Mouse (Mus musculus): Measurements from ENCODE around the gene Sumo1. TPM values are rescaled to one million over a fixed set of nuclear protein-coding genes. Genes with fewer than 3 reads are reported as not detected.
A peak's percentile ranks its signal among the peaks of the same experiment; 100 is the strongest.
"Not testable (repeated sequence)": the region's sequence is repeated elsewhere in the genome, so short reads cannot be mapped to it uniquely, and the experiment has no call there.

Gene Sumo1
- polyA plus RNA-seq, 1 experiment from 2014 or later, result 445 TPM

DNA sequence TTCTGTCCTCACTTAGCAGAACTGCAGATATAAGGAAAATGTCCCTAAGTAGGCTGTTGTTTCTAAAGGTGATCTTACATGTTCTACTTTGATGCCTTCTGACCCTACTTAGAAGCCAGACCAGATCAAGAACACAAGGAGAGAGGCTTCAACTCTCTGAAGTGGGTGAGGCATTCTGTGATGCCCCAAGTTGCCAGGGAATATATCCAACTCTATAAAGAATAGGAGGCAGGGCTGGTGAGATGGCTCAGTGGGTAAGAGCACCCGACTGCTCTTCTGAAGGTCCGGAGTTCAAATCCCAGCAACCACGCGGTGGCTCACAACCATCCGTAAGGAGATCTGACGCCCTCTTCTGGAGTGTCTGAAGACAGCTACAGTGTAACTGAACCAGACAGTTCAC lies 40.3 kb downstream of the Sumo1 start:
- not testable (repeated sequence) for H3K27ac ChIP-seq; H3K9me3 ChIP-seq; H3K4me2 ChIP-seq (replicated peaks); H3K4me3 ChIP-seq; H3K27me3 ChIP-seq (replicated peaks); ATAC-seq (ENCODE audit: low FRiP score, low read depth); H3K9ac ChIP-seq; H3K4me1 ChIP-seq; H3K36me3 ChIP-seq
- WGBS, result 90% methylated on average over 6 of the region's 6 CpGs

DNA sequence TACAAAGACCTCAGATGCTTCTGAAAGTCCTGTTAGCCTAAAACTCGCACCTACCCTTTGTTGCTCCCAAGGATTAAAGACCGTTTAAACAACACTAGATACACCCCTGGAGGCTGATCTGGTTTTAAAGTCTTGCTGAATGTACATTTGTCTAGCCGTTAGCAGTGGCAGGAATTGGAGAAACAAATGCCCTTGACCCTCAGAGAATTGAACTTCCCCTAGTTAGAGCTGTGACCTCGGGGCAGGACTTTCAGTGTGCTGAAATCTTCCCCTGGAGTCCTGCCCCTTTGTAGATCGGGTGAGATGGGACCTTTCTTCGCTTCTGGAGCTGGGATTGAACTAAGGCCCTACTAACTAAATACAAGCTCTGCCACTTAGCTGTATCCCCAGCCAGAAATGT lies 41.4 kb downstream of the Sumo1 start:
- Histone ChIP-seq H3K27ac (no peak overlapping the region), H3K9ac (no peak overlapping the region), H3K4me1 (no peaks in the 10 kb centered on the region), H3K9me3 (no peaks in the 10 kb centered on the region), H3K36me3 (no peaks in the 10 kb centered on the region), H3K4me3 (no peak overlapping the region), H3K27me3 (replicated peaks) (no peaks in the 10 kb centered on the region), H3K4me2 (replicated peaks) (no peak overlapping the region)
- 61% methylated on average over 6 of the region's 6 CpGs for WGBS
- no peak for ATAC-seq (ENCODE audit: low FRiP score, low read depth)

DNA sequence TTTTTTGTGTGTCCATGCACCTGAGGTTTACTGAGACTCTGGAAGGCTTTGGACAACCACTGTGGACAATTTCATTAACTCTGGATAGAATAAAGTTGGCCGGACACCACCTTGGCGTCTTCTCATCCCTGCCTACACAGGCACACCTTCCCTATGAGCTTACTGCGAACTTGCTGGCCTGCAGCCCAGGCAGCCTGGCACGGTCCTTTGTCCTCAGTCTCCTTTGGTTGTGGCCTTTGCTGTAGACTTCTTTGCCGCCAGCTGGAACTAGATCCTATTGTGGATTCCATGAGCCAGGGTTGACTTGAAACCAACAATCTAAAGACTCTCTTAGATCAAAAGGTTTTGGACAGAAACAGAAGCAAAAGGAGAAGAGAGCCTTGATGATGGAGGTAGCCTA lies 45.2 kb downstream of the Sumo1 start:
- Histone ChIP-seq H3K27ac (no peak overlapping the region), H3K4me3 (no peak overlapping the region), H3K4me1 (no peaks in the 10 kb centered on the region), H3K27me3 (replicated peaks) (no peaks in the 10 kb centered on the region), H3K9me3 (no peaks in the 10 kb centered on the region), H3K36me3 (no peaks in the 10 kb centered on the region), H3K4me2 (replicated peaks) (no peak overlapping the region), H3K9ac (no peak overlapping the region)
- ATAC-seq (ENCODE audit: low FRiP score, low read depth), result no peak
- WGBS, result 86% methylated on average over 5 of the region's 5 CpGs

DNA sequence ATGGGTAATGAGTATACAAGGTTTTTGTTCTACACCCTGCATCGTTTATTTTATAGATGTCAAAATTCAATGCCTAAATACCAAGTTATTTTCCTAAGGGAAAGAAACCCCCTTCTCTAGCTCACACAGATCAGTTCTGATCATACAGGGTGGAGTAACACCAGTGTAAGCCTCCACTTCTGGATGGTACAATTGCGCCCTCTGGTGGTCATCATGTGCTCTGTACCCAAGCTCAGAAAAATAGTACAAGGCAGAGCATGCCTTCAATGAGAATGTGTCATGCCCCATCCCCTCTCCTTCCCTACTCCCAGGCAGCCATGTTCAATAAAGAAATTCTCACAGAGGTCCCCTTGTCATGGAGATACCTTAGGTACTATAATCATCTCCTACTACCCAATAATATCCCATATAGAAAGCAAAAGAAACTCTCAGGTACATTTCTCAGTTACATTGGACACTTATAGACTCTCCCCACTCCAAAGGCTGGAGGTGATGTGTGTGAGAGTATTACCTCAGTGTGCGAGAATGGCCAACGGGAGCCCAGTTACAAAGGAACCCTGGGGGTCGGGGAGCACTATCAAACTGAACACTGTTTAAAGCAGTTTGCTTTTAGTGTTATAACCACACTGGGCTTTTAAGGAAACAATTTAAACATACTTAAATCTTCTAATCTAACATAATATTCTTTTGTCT lies 47.2 kb downstream of the Sumo1 start:
- H3K4me1 ChIP-seq, result no peaks in the 10 kb centered on the region
- peak; percentile 79 for ATAC-seq (ENCODE audit: low FRiP score, low read depth)
- no peaks in the 10 kb centered on the region for H3K36me3 ChIP-seq
- no peak overlapping the region for H3K27ac ChIP-seq
- H3K9me3 ChIP-seq, result no peaks in the 10 kb centered on the region
- no peak overlapping the region for H3K4me2 ChIP-seq (replicated peaks)
- 33% methylated on average over 5 of the region's 5 CpGs for WGBS
- H3K27me3 ChIP-seq (replicated peaks), result no peaks in the 10 kb centered on the region
- no peak overlapping the region for H3K4me3 ChIP-seq
- no peak overlapping the region for H3K9ac ChIP-seq

DNA sequence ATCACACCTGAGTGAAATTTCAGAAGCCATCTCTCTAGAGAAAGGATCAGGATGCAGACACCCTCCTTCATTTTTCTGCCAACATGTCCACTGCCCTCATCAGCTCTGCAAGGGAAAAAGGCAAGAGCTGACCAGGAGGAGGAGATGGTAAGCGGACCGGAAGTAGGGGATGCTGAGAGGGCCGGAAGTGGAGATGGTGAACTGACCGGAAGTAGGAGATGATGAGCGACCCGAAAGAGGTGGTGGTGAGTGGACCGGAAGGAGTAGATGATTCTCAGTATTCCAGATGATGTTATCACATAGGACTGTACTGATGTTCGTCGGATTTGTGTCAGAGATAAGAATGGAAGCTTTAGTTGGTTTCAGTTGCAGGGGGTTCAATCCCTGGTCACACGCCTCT lies 51.4 kb downstream of the Sumo1 start:
- 87% methylated on average over 10 of the region's 10 CpGs for WGBS
- no peaks in the 10 kb centered on the region for H3K4me1 ChIP-seq
- no peaks in the 10 kb centered on the region for H3K9me3 ChIP-seq
- H3K9ac ChIP-seq, result no peak overlapping the region
- ATAC-seq (ENCODE audit: low FRiP score, low read depth), result no peak
- H3K4me3 ChIP-seq, result no peak overlapping the region
- no peaks in the 10 kb centered on the region for H3K27me3 ChIP-seq (replicated peaks)
- no peak overlapping the region for H3K27ac ChIP-seq
- no peak overlapping the region for H3K4me2 ChIP-seq (replicated peaks)
- H3K36me3 ChIP-seq, result no peaks in the 10 kb centered on the region

DNA sequence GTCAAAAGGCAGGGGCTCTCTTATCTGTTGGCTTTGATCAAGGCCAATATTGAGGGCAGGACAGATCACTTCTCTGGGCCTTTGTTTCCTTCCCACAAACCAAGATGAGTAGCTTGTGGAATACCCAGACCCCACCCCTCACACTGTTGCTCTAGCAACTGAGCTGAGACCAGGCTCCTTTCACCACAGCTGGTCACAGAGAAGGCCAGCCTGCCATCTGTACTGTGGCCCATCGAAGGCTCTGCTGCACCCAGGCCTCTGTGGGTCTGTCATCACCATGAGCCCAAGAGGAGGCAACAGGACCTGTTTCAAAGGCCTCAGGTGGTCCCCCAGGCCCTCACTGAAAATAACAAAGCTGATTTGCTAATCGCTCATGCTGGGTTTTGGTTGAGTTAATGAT lies 55.6 kb downstream of the Sumo1 start:
- 88% methylated on average over 2 of the region's 2 CpGs for WGBS
- Histone ChIP-seq H3K27me3 (replicated peaks) (no peaks in the 10 kb centered on the region), H3K36me3 (no peaks in the 10 kb centered on the region), H3K27ac (no peak overlapping the region), H3K9ac (no peak overlapping the region), H3K4me1 (no peaks in the 10 kb centered on the region), H3K4me3 (no peak overlapping the region), H3K4me2 (replicated peaks) (no peak overlapping the region), H3K9me3 (no peaks in the 10 kb centered on the region)
- ATAC-seq (ENCODE audit: low FRiP score, low read depth), result no peak

DNA sequence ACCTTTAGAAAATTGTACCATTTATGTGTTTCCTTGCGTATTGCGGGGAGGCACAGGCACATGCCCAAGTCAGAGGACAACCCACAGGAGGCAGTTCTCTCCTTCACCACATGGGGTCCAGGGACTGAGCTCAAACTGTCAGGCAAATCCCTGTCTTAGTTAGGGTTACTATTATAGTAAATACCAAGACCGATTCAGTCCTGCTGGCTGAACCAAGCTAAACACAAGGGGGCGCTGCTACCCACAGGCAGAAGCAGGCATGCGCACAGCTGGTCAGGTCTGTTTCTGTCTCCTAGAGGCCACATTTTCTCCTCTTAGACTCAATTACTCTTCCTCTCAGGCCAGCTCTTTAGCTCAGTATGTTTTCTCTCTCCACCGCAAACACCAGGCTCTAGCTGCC lies 56.8 kb downstream of the Sumo1 start:
- no peak overlapping the region for H3K4me2 ChIP-seq (replicated peaks)
- H3K4me3 ChIP-seq, result no peak overlapping the region
- 47% methylated on average over 6 of the region's 6 CpGs for WGBS
- H3K9ac ChIP-seq, result no peak overlapping the region
- no peaks in the 10 kb centered on the region for H3K9me3 ChIP-seq
- H3K27ac ChIP-seq, result no peak overlapping the region
- H3K36me3 ChIP-seq, result no peaks in the 10 kb centered on the region
- H3K4me1 ChIP-seq, result no peaks in the 10 kb centered on the region
- no peaks in the 10 kb centered on the region for H3K27me3 ChIP-seq (replicated peaks)
- no peak for ATAC-seq (ENCODE audit: low FRiP score, low read depth)

DNA sequence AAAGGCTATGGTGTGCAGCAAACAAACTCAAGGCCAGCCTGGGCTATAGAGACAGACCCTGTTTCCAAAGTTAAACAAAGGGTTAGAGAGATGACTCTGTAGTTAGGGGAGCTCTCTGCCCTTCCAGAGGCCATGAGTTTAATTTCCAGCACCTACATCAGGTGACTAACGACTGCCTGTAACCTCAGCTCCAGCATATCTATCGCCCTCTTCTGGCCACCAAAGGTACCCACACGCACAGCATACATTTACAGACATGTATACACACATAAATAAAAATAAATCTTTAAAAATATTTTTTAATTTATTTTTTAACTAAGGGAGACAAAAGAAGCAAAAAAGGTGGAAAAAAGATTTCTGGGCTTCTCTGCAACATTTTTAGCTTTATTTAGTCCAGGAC lies 59.7 kb downstream of the Sumo1 start:
- no peak overlapping the region for H3K27ac ChIP-seq
- no peaks in the 10 kb centered on the region for H3K9me3 ChIP-seq
- 91% methylated on average over 3 of the region's 3 CpGs for WGBS
- H3K4me2 ChIP-seq (replicated peaks), result no peak overlapping the region
- no peak for ATAC-seq (ENCODE audit: low FRiP score, low read depth)
- no peak overlapping the region for H3K9ac ChIP-seq
- no peaks in the 10 kb centered on the region for H3K27me3 ChIP-seq (replicated peaks)
- H3K4me3 ChIP-seq, result no peak overlapping the region
- H3K4me1 ChIP-seq, result no peaks in the 10 kb centered on the region
- H3K36me3 ChIP-seq, result no peaks in the 10 kb centered on the region

DNA sequence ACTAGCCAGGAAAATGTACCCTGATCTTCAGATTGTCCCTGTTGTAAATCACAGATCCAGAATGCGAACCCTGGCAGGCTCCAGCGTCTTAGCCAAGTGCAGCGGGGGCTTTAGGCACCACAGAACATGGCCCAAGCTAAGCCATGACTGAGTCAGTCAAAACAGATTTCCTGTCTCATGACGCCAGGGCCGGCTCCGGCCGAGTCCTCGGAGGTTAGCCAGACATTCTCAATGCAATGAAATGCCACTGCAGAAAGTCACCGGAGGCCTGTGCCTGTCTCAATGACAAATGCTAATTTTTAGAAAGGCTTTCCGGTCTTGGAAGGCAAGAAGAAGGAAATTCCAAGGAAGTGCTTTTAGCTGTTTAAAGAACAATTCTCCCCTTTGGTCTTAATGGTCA lies 60.7 kb downstream of the Sumo1 start:
- ATAC-seq (ENCODE audit: low FRiP score, low read depth), result no peak
- no peaks in the 10 kb centered on the region for H3K27me3 ChIP-seq (replicated peaks)
- H3K36me3 ChIP-seq, result no peaks in the 10 kb centered on the region
- H3K9ac ChIP-seq, result no peak overlapping the region
- no peaks in the 10 kb centered on the region for H3K9me3 ChIP-seq
- H3K4me3 ChIP-seq, result no peak overlapping the region
- H3K4me1 ChIP-seq, result no peaks in the 10 kb centered on the region
- no peak overlapping the region for H3K27ac ChIP-seq
- whole genome bisulfite sequencing, result 82% methylated on average over 10 of the region's 10 CpGs
- no peak overlapping the region for H3K4me2 ChIP-seq (replicated peaks)

DNA sequence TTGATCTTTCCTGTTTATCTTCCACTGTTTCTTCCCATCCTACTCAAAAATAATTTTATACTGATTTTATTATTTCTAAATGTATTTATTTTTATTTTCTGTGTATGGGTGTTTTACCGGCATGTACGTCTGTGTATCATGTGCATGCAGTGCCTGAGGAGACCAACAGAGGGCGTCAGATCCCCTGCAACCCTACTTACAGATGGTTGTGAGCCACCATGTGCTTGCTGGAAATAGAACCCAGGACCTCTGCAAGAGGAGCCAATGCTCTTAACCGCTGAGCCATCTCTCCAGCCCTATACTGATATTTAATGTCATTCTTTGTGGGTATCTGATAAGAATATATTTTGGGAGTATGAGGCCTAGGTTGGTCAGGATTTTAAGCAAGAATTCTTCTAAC lies 61.2 kb downstream of the Sumo1 start:
- H3K4me1 ChIP-seq, result no peaks in the 10 kb centered on the region
- H3K4me3 ChIP-seq, result no peak overlapping the region
- WGBS, result 89% methylated on average over 4 of the region's 4 CpGs
- no peaks in the 10 kb centered on the region for H3K27me3 ChIP-seq (replicated peaks)
- H3K9me3 ChIP-seq, result no peaks in the 10 kb centered on the region
- H3K27ac ChIP-seq, result no peak overlapping the region
- no peak overlapping the region for H3K9ac ChIP-seq
- H3K36me3 ChIP-seq, result no peaks in the 10 kb centered on the region
- no peak for ATAC-seq (ENCODE audit: low FRiP score, low read depth)
- no peak overlapping the region for H3K4me2 ChIP-seq (replicated peaks)

DNA sequence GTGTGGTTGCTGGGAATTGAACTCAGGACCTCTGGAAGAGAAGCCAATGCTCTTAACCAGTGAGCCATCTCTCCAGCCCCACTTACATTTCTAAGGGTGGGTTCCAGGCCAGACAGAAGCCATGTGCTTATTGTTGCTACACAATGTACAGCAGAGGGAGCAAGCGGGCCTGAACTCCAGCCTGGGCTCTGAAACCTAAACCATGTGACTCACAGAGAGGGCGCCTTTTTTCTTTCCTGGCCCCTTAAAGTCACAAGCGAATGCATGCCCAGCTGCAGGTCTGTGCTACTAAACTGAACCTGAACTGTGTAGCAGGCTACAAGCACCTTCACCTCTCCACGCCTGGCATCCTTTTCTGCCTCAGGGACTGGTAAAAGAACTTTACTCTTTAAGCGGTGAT lies 61.7 kb downstream of the Sumo1 start:
- ATAC-seq (ENCODE audit: low FRiP score, low read depth), result no peak
- 73% methylated on average over 5 of the region's 5 CpGs for WGBS
- H3K36me3 ChIP-seq, result no peaks in the 10 kb centered on the region
- H3K4me3 ChIP-seq, result no peak overlapping the region
- no peaks in the 10 kb centered on the region for H3K27me3 ChIP-seq (replicated peaks)
- H3K9me3 ChIP-seq, result no peaks in the 10 kb centered on the region
- H3K27ac ChIP-seq, result no peak overlapping the region
- H3K4me2 ChIP-seq (replicated peaks), result no peak overlapping the region
- H3K9ac ChIP-seq, result no peak overlapping the region
- H3K4me1 ChIP-seq, result no peaks in the 10 kb centered on the region

DNA sequence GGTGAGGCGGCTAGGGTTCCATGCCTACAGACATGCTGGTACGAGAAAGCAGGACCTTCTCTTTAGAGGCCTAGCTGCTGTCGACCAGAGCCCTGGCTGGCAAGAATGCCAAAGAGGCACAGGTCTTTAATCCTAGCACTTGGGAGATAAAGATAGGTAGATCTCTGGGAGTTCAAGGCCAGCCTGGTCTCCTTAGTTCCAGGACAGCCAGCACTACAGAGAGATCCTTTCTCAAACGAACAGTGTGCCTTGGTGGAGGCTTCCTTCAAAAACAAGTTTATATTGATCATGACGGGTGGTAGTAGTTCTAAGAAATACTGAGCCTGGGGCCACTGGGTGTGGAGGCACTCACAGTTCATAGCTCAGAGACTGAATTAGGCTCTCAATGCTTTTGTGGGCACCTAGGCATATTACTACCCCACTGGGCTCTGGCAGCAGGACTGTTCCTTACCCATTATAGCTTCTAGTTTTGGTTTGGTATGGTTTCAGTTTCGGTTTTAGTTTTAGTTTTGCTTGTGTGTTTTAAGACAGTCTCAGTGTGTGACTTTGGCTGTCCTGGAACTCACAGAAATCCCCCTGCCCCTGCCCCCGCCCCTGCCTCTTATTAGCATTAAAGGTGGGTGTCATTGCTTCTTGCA lies 62.4 kb downstream of the Sumo1 start:
- H3K4me1 ChIP-seq, result no peaks in the 10 kb centered on the region
- ATAC-seq (ENCODE audit: low FRiP score, low read depth), result no peak
- H3K4me2 ChIP-seq (replicated peaks), result no peak overlapping the region
- H3K27ac ChIP-seq, result no peak overlapping the region
- no peaks in the 10 kb centered on the region for H3K36me3 ChIP-seq
- WGBS, result 87% methylated on average over 7 of the region's 7 CpGs
- H3K4me3 ChIP-seq, result no peak overlapping the region
- H3K27me3 ChIP-seq (replicated peaks), result no peaks in the 10 kb centered on the region
- H3K9me3 ChIP-seq, result no peaks in the 10 kb centered on the region
- H3K9ac ChIP-seq, result no peak overlapping the region

DNA sequence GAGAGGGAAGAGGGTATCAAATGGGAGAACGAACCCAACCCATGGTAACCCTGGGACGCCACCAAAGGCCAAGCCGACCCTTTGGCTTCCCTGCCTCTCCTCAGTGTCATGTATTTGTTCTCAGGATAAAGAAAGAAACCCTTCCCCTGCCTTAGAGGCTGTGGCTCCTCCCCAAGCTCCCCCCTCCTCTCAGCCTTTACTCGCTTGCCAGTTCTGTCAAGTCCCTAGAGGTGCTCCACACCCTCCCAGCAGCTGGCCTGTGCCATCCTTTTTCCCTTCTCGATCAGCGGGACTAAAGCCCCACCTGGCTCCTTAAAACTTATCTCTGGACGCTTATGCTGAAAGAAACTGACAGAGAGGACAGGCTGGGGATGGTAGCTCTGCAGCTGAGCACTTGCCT lies 63.6 kb downstream of the Sumo1 start:
- Histone ChIP-seq H3K36me3 (no peaks in the 10 kb centered on the region), H3K4me3 (no peak overlapping the region), H3K27me3 (replicated peaks) (no peaks in the 10 kb centered on the region), H3K4me2 (replicated peaks) (no peak overlapping the region), H3K9ac (no peak overlapping the region), H3K9me3 (no peaks in the 10 kb centered on the region), H3K4me1 (no peaks in the 10 kb centered on the region), H3K27ac (no peak overlapping the region)
- WGBS, result 66% methylated on average over 7 of the region's 7 CpGs
- ATAC-seq (ENCODE audit: low FRiP score, low read depth), result no peak

Measured in neural tube, embryonic 12.5 days (tissue).